Mouse (Mus musculus) heart, postnatal 0 days (tissue): ENCODE measurements around the gene Atrnl1. TPM values are rescaled to one million over a fixed set of nuclear protein-coding genes. Genes with fewer than 3 reads are reported as not detected.

Experiments used
- ATAC-seq: fragments of 200-750 bp; cut with Nextera tagmentation; 2 replicates; pipeline ENCODE4 v1.8.0; 2017; ENCODE audit warnings: low read depth, moderate number of reproducible peaks, moderate library complexity; ENCODE audit not compliant: insufficient read depth
- DNase-seq: peaks from one replicate; pipeline ENCODE4 v3.0.0-alpha.2; 2016; ENCODE audit warnings: low spot score
- H3K27ac ChIP-seq: fragments of 300-500 bp; sonication (generic); 2 replicates; pipeline ENCODE4 v1.5.1; 2014; ENCODE audit warnings: low read depth, mild to moderate bottlenecking
- H3K27me3 ChIP-seq: fragments of 300-500 bp; sonication (generic); 2 replicates; pipeline ENCODE4 v1.6.1; 2014; ENCODE audit warnings: low read length, mixed read lengths; ENCODE audit not compliant: control insufficient read depth, insufficient read depth
- H3K36me3 ChIP-seq: fragments of 300-500 bp; sonication (generic); replicated peaks from 2 replicates; pipeline ENCODE4 v1.6.1; 2014; ENCODE audit warnings: low read length, mixed read lengths; ENCODE audit not compliant: control insufficient read depth, insufficient read depth
- H3K4me1 ChIP-seq: fragments of 300-500 bp; sonication (generic); 2 replicates; pipeline ENCODE4 v1.6.1; 2014; ENCODE audit warnings: antibody characterized with exemption; ENCODE audit not compliant: control insufficient read depth, insufficient read depth
- H3K4me2 ChIP-seq: fragments of 300-500 bp; sonication (generic); 2 replicates; pipeline ENCODE4 v1.6.1; 2014; ENCODE audit warnings: low read depth, mild to moderate bottlenecking, low read length, moderate library complexity
- H3K4me3 ChIP-seq: fragments of 300-500 bp; sonication (generic); 2 replicates; pipeline ENCODE4 v1.5.1; 2014; ENCODE audit warnings: low read depth, low read length
- H3K9ac ChIP-seq: fragments of 300-500 bp; sonication (generic); replicated peaks from 2 replicates; pipeline ENCODE4 v1.6.1; 2014; ENCODE audit warnings: low read depth, low read length, mixed read lengths
- H3K9me3 ChIP-seq: fragments of 300-500 bp; sonication (generic); replicated peaks from 2 replicates; pipeline ENCODE4 v1.6.1; 2016; ENCODE audit warnings: low read length; ENCODE audit not compliant: control insufficient read depth
- CTCF ChIP-seq: IDR thresholded peaks from 2 replicates; pipeline ENCODE4 v1.5.1; 2016; ENCODE audit warnings: antibody characterized with exemption, control low read depth, low read depth
- EP300 ChIP-seq: IDR thresholded peaks from 2 replicates; pipeline ENCODE4 v1.6.1; 2016; ENCODE audit warnings: antibody characterized with exemption, low read depth
- WGBS: fragments of 180-500 bp; shearing (Covaris S2); extraction: QIAGEN DNeasy Blood & Tissue Kit; methylation state at CpG from one replicate; pipeline ENCODE4 v1.1.7; 2014; 5-methylcytosine and 5-hydroxymethylcytosine counted together
- polyA plus RNA-seq: library from polyadenylated mRNA; unstranded; fragments of >200 nt; fragmentation: Nextera tagmentation; extraction: Ambion mirVana; gene quantifications from 2 replicates; pipeline ENCODE4 v1.2.1, GENCODE M21; 2015
- total RNA-seq: library from RNA; depleted of rRNA; stranded (reverse); fragments of >200 nt; gene quantifications from 2 replicates; pipeline ENCODE4 v1.2.3, GENCODE M21; 2014; ENCODE audit warnings: low replicate concordance

The Atrnl1 gene
- total and polyA plus RNA-seq, 2 experiments from 2014 or later: 1.7 to 16.9 TPM

GRCm38 (mm10) chr19:58095776-58096175 lies 484.9 kb downstream of the Atrnl1 start:
- DNase-seq (no peak), ATAC-seq (no peak)
- H3K4me2 ChIP-seq: no peak overlapping the region
- TF ChIP-seq EP300: no peak
- no peak for TF ChIP-seq CTCF
- H3K27me3 ChIP-seq: no peaks in the 10 kb centered on the region
- 76% methylated on average over 7 of the region's 7 CpGs for WGBS
- H3K36me3 ChIP-seq: no peaks in the 10 kb centered on the region
- H3K4me1 ChIP-seq: no peaks in the 10 kb centered on the region
- H3K9me3 ChIP-seq: 0 out of 2 replicates have a peak, but pooled peaks cover 5% of the 10 kb centered on the region
- H3K4me3 ChIP-seq: no peak overlapping the region
- no peak overlapping the region for H3K9ac ChIP-seq
- no peak overlapping the region for H3K27ac ChIP-seq

GRCm38 (mm10) chr19:58097195-58097594 lies 486.4 kb downstream of the Atrnl1 start:
- H3K4me3 ChIP-seq: no peak overlapping the region
- 86% methylated on average over 2 of the region's 2 CpGs for WGBS
- no peak for TF ChIP-seq CTCF
- no peak for TF ChIP-seq EP300
- H3K9me3 ChIP-seq: 0 out of 2 replicates have a peak, but pooled peaks cover 5% of the 10 kb centered on the region
- H3K27me3 ChIP-seq: no peaks in the 10 kb centered on the region
- no peak overlapping the region for H3K4me2 ChIP-seq
- H3K27ac ChIP-seq: no peak overlapping the region
- H3K36me3 ChIP-seq: no peaks in the 10 kb centered on the region
- no peak for DNase-seq
- H3K4me1 ChIP-seq: no peaks in the 10 kb centered on the region
- no peak overlapping the region for H3K9ac ChIP-seq
- no peak for ATAC-seq

- no peak overlapping the region for H3K4me2 ChIP-seq
- H3K4me1 ChIP-seq: 0 out of 2 replicates have a peak, but pooled peaks cover 3% of the 10 kb centered on the region
- 0 out of 2 replicates have a peak, but pooled peaks cover 5% of the 10 kb centered on the region for H3K9me3 ChIP-seq
- DNase-seq (no peak), ATAC-seq (no peak)
- 60% methylated on average over 5 of the region's 5 CpGs for WGBS
- no peak overlapping the region for H3K27ac ChIP-seq
- no peak overlapping the region for H3K9ac ChIP-seq
- no peaks in the 10 kb centered on the region for H3K36me3 ChIP-seq
- TF ChIP-seq CTCF (no peak), EP300 (no peak)
- no peak overlapping the region for H3K4me3 ChIP-seq
- H3K27me3 ChIP-seq: no peaks in the 10 kb centered on the region
These were observed 488.7 kb downstream of the Atrnl1 start for GRCm38 (mm10) chr19:58099539-58099938.

GRCm38 (mm10) chr19:58100381-58100780 lies 489.5 kb downstream of the Atrnl1 start:
- TF ChIP-seq CTCF (no peak), EP300 (no peak)
- 57% methylated on average over 4 of the region's 4 CpGs for WGBS
- no peak overlapping the region for H3K4me2 ChIP-seq

DNA sequence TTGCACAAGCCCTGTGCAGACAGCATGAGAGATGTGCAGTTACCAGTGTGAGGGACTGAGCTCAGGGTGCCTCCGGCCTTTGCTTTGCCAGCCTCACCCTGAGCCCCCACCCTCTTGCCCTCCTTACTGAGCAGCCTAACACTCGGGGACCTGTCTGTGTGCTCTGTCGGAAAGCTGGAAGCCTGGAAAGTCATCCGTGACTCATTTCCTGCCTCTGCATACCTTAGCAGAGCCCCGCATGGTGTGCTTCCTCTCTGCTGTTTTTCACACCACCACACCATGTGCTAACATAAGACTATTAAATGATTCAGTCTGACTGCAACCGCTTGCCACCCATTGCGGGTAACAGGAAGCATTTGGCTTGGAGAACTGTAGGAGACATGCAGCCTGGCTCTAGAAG lies 493.7 kb downstream of the Atrnl1 start:
- 60% methylated on average over 7 of the region's 7 CpGs for WGBS

More at GRCm38 (mm10) chr19:58100381-58100780, 489.5 kb downstream of the Atrnl1 start:
- Histone ChIP-seq H3K9me3 (0 out of 2 replicates have a peak, but pooled peaks cover 5% of the 10 kb centered on the region), H3K4me3 (no peak overlapping the region), H3K36me3 (no peaks in the 10 kb centered on the region), H3K4me1 (0 out of 2 replicates have a peak, but pooled peaks cover 3% of the 10 kb centered on the region), H3K9ac (no peak overlapping the region), H3K27ac (no peak overlapping the region), H3K27me3 (no peaks in the 10 kb centered on the region)
- ATAC-seq: no peak
- DNase-seq: no peak

GRCm38 (mm10) chr19:58107632-58108031 lies 496.8 kb downstream of the Atrnl1 start:
- H3K36me3 ChIP-seq: no peaks in the 10 kb centered on the region
- no peak overlapping the region for H3K9ac ChIP-seq
- TF ChIP-seq EP300 (no peak), CTCF (no peak)
- no peak for DNase-seq
- no peaks in the 10 kb centered on the region for H3K9me3 ChIP-seq
- ATAC-seq: no peak
- WGBS: 86% methylated on average over 10 of the region's 10 CpGs
- H3K4me3 ChIP-seq: no peak overlapping the region
- H3K4me2 ChIP-seq: no peak overlapping the region
- no peak overlapping the region for H3K27ac ChIP-seq
- H3K27me3 ChIP-seq: no peaks in the 10 kb centered on the region
- H3K4me1 ChIP-seq: 0 out of 2 replicates have a peak, but pooled peaks cover 6% of the 10 kb centered on the region

More for the DNA sequence above, 493.7 kb downstream of the Atrnl1 start:
- H3K9ac ChIP-seq: no peak overlapping the region
- H3K27ac ChIP-seq: no peak overlapping the region
- 0 out of 2 replicates have a peak, but pooled peaks cover 5% of the 10 kb centered on the region for H3K9me3 ChIP-seq
- TF ChIP-seq CTCF (no peak), EP300 (no peak)
- H3K4me3 ChIP-seq: no peak overlapping the region
- no peaks in the 10 kb centered on the region for H3K27me3 ChIP-seq
- peak; percentile 31 for DNase-seq
- no peaks in the 10 kb centered on the region for H3K36me3 ChIP-seq
- H3K4me1 ChIP-seq: 0 out of 2 replicates have a peak, but pooled peaks cover 3% of the 10 kb centered on the region
- H3K4me2 ChIP-seq: no peak overlapping the region
- ATAC-seq: peak; percentile 53; the same call in 1 of the 2 replicates
